Mouse (Mus musculus) embryonic facial prominence, embryonic 11.5 days (tissue): ENCODE data around the gene Clk1. TPM values are rescaled to one million over a fixed set of nuclear protein-coding genes. Genes with fewer than 3 reads are reported as not detected.

Experiments used
- ATAC-seq: fragments of 200-750 bp; cut with Nextera tagmentation; replicated peaks from 2 replicates; pipeline ENCODE4 v1.8.0; 2017; ENCODE audit warnings: low read depth; ENCODE audit not compliant: insufficient number of reproducible peaks, low FRiP score, low TSS enrichment
- DNase-seq: peaks from one replicate; pipeline ENCODE4 v3.0.0-alpha.2; 2015; ENCODE audit warnings: low spot score
- H3K27ac ChIP-seq: fragments of 300-500 bp; sonication (generic); replicated peaks from 2 replicates; pipeline ENCODE4 v1.5.1; 2014; ENCODE audit warnings: mild to moderate bottlenecking, low read depth, low read length, control low read depth
- H3K27me3 ChIP-seq: fragments of 300-500 bp; sonication (generic); 2 replicates; pipeline ENCODE4 v1.6.1; 2014; ENCODE audit warnings: mild to moderate bottlenecking, low read length, moderate library complexity, mixed read lengths; ENCODE audit not compliant: control insufficient read depth, insufficient read depth
- H3K36me3 ChIP-seq: fragments of 300-500 bp; sonication (generic); replicated peaks from 2 replicates; pipeline ENCODE4 v1.6.1; 2014; ENCODE audit warnings: low read depth, mild to moderate bottlenecking, low read length, moderate library complexity, mixed read lengths; ENCODE audit not compliant: control insufficient read depth, insufficient read depth
- H3K4me1 ChIP-seq: fragments of 300-500 bp; sonication (generic); 2 replicates; pipeline ENCODE4 v1.6.1; 2014; ENCODE audit warnings: low read length, mixed read lengths; ENCODE audit not compliant: control insufficient read depth, insufficient read depth
- H3K4me2 ChIP-seq: fragments of 300-500 bp; sonication (generic); 2 replicates; pipeline ENCODE4 v1.6.1; 2014; ENCODE audit warnings: low read depth, mild to moderate bottlenecking, control low read depth, low read length, moderate library complexity
- H3K4me3 ChIP-seq: fragments of 300-500 bp; sonication (generic); 2 replicates; pipeline ENCODE4 v1.5.1; 2014; ENCODE audit warnings: low read depth, low read length, control low read depth
- H3K9ac ChIP-seq: fragments of 300-500 bp; sonication (generic); replicated peaks from 2 replicates; pipeline ENCODE4 v1.6.1; 2014; ENCODE audit warnings: mild to moderate bottlenecking, control low read depth, low read length
- H3K9me3 ChIP-seq: fragments of 300-500 bp; sonication (generic); replicated peaks from 2 replicates; pipeline ENCODE4 v1.6.1; 2016; ENCODE audit warnings: mild to moderate bottlenecking, low read length, inconsistent platforms, mixed read lengths; ENCODE audit not compliant: control insufficient read depth
- WGBS: fragments of 180-500 bp; shearing (Covaris S2); extraction: QIAGEN DNeasy Blood & Tissue Kit; methylation state at CpG from one replicate; pipeline ENCODE4 v1.1.7; 2014; 5-methylcytosine and 5-hydroxymethylcytosine counted together
- polyA plus RNA-seq: library from polyadenylated mRNA; unstranded; fragments of >200 nt; fragmentation: Nextera tagmentation; extraction: Ambion mirVana; gene quantifications from 2 replicates; pipeline ENCODE4 v1.2.1, GENCODE M21; 2014

The Clk1 gene
- 182 and 195 TPM in 2 replicates for polyA plus RNA-seq

- Histone ChIP-seq H3K27me3 (no peaks in the 10 kb centered on the region), H3K4me1 (no peaks in the 10 kb centered on the region), H3K9me3 (no peaks in the 10 kb centered on the region), H3K36me3 (peaks cover 12% of the 10 kb centered on the region), H3K9ac (peak within 1 kb of the TSS; percentile 100), H3K27ac (peak within 1 kb of the TSS; percentile 98), H3K4me2 (peak within 1 kb of the TSS; percentile 48), H3K4me3 (peak within 1 kb of the TSS; percentile 100)
- WGBS = under 1% methylated on average over 79 of the region's 79 CpGs
- ATAC-seq (peak; percentile 92), DNase-seq (peak; percentile 96)
Observed at GRCm38 (mm10) chr1:58423371-58424248, at the start of gene Clk1. Clk1 (minus strand) TSS chr1:58424066.

GRCm38 (mm10) chr1:58465561-58465960 lies 41.7 kb upstream of the Clk1 start:
- DNase-seq = no peak

GRCm38 (mm10) chr1:58465042-58465441 lies 41.2 kb upstream of the Clk1 start:
- H3K36me3 ChIP-seq = peaks cover 14% of the 10 kb centered on the region; the same call in 1 of the 2 replicates

More at GRCm38 (mm10) chr1:58465561-58465960, 41.7 kb upstream of the Clk1 start:
- Histone ChIP-seq H3K4me2 (no peak overlapping the region), H3K9ac (no peak overlapping the region), H3K36me3 (peaks cover 14% of the 10 kb centered on the region; the same call in 1 of the 2 replicates), H3K27ac (no peak overlapping the region), H3K4me3 (no peak overlapping the region), H3K4me1 (no peaks in the 10 kb centered on the region), H3K9me3 (no peaks in the 10 kb centered on the region), H3K27me3 (no peaks in the 10 kb centered on the region)
- WGBS = 92% methylated on average over 4 of the region's 4 CpGs
- ATAC-seq = no peak

GRCm38 (mm10) chr1:58463935-58464334 lies 40.1 kb upstream of the Clk1 start:
- DNase-seq (no peak), ATAC-seq (no peak)
- no peak overlapping the region for H3K4me3 ChIP-seq
- WGBS = 95% methylated on average over 2 of the region's 2 CpGs
- no peaks in the 10 kb centered on the region for H3K27me3 ChIP-seq
- no peak overlapping the region for H3K27ac ChIP-seq
- no peaks in the 10 kb centered on the region for H3K9me3 ChIP-seq
- no peak overlapping the region for H3K9ac ChIP-seq
- no peaks in the 10 kb centered on the region for H3K4me1 ChIP-seq
- peaks cover 6% of the 10 kb centered on the region for H3K36me3 ChIP-seq
- no peak overlapping the region for H3K4me2 ChIP-seq

More at GRCm38 (mm10) chr1:58465042-58465441, 41.2 kb upstream of the Clk1 start:
- ATAC-seq = no peak
- H3K9ac ChIP-seq = no peak overlapping the region
- no peaks in the 10 kb centered on the region for H3K9me3 ChIP-seq
- no peak overlapping the region for H3K4me3 ChIP-seq
- WGBS = 94% methylated on average over 4 of the region's 4 CpGs
- H3K27me3 ChIP-seq = no peaks in the 10 kb centered on the region
- no peaks in the 10 kb centered on the region for H3K4me1 ChIP-seq
- H3K4me2 ChIP-seq = no peak overlapping the region
- no peak for DNase-seq
- H3K27ac ChIP-seq = no peak overlapping the region

- ATAC-seq (no peak), DNase-seq (no peak)
- Histone ChIP-seq H3K4me3 (no peak overlapping the region), H3K9ac (no peak overlapping the region), H3K4me1 (no peaks in the 10 kb centered on the region), H3K27ac (no peak overlapping the region), H3K9me3 (no peaks in the 10 kb centered on the region), H3K27me3 (no peaks in the 10 kb centered on the region), H3K4me2 (no peak overlapping the region), H3K36me3 (peaks cover 12% of the 10 kb centered on the region)
- 95% methylated on average over 3 of the region's 3 CpGs for WGBS
Observed at GRCm38 (mm10) chr1:58460566-58460965, 36.7 kb upstream of the Clk1 start.

GRCm38 (mm10) chr1:58458867-58459266 lies 35.0 kb upstream of the Clk1 start:
- DNase-seq (no peak), ATAC-seq (no peak)
- H3K4me2 ChIP-seq = no peak overlapping the region
- no peaks in the 10 kb centered on the region for H3K4me1 ChIP-seq
- WGBS = 93% methylated on average over 2 of the region's 2 CpGs
- H3K9ac ChIP-seq = no peak overlapping the region
- peaks cover 14% of the 10 kb centered on the region for H3K36me3 ChIP-seq
- H3K4me3 ChIP-seq = no peak overlapping the region
- H3K27me3 ChIP-seq = no peaks in the 10 kb centered on the region
- H3K9me3 ChIP-seq = no peaks in the 10 kb centered on the region
- no peak overlapping the region for H3K27ac ChIP-seq

- no peak for DNase-seq
- H3K9me3 ChIP-seq = no peaks in the 10 kb centered on the region
- H3K27ac ChIP-seq = no peak overlapping the region
- no peaks in the 10 kb centered on the region for H3K4me1 ChIP-seq
- H3K4me3 ChIP-seq = no peak overlapping the region
- no peak overlapping the region for H3K4me2 ChIP-seq
- ATAC-seq = no peak
- no peaks in the 10 kb centered on the region for H3K27me3 ChIP-seq
- peaks cover 17% of the 10 kb centered on the region for H3K36me3 ChIP-seq
- 91% methylated on average over 5 of the region's 5 CpGs for WGBS
- H3K9ac ChIP-seq = no peak overlapping the region
Observed at GRCm38 (mm10) chr1:58458175-58458574, 34.3 kb upstream of the Clk1 start.

GRCm38 (mm10) chr1:58454316-58454715 lies 30.4 kb upstream of the Clk1 start:
- DNase-seq = no peak
- no peak for ATAC-seq
- Histone ChIP-seq H3K9me3 (no peaks in the 10 kb centered on the region), H3K27ac (no peak overlapping the region), H3K9ac (no peak overlapping the region), H3K4me1 (no peaks in the 10 kb centered on the region), H3K4me3 (no peak overlapping the region), H3K36me3 (peaks cover 17% of the 10 kb centered on the region), H3K4me2 (no peak overlapping the region), H3K27me3 (no peaks in the 10 kb centered on the region)
- WGBS = 91% methylated on average over 6 of the region's 6 CpGs
